Mouse (Mus musculus) common myeloid progenitor, adult 5-6 weeks (primary cell): ENCODE measurements around the gene E430018J23Rik. TPM values are rescaled to one million over a fixed set of nuclear protein-coding genes. Genes with fewer than 3 reads are reported as not detected.
"Not testable (repeated sequence)": the region's sequence is repeated elsewhere in the genome, so short reads cannot be mapped to it uniquely, and the experiment has no call there.

Experiments
- ATAC-seq: replicated peaks from 2 replicates; pipeline ENCODE4 v1.8.0; 2016; ENCODE audit warnings: low read depth, mild to moderate bottlenecking, moderate TSS enrichment, inconsistent platforms; ENCODE audit not compliant: poor library complexity, severe bottlenecking
- total RNA-seq: library from RNA; stranded (forward); fragments of 200-1000, 187-1606 nt; gene quantifications from 2 replicates; pipeline ENCODE4 v1.2.3, GENCODE M21; 2017

E430018J23Rik gene
- total RNA-seq, 1 experiment from 2014 or later: 9.7 TPM

- no peak for ATAC-seq
These were observed 48.3 kb downstream of the E430018J23Rik start for GRCm38 (mm10) chr7:127345092-127345491.

DNA sequence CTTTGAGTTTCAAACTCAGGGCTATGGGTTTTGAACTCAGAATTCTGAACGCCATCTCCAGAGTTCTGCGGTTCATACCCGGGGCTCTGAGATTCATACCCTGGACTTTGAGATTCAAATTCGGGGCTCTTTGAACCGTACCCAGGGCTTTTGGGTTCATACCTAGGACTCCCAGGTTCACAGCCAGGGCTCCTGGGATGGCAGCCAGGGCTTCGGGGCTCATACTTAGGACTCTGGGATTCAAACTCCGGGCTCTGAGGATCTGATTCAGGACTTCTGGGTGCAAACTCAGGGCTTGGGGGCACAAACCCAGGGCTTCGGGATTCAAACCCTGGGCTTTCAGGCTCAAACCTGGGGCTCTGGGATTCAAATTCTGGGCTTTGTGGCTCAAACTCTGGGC, 49.1 kb downstream of the E430018J23Rik start:
- ATAC-seq: no peak

- ATAC-seq: no peak
These were observed 49.9 kb downstream of the E430018J23Rik start for GRCm38 (mm10) chr7:127343351-127344019.

- no peak for ATAC-seq
These were observed 50.5 kb downstream of the E430018J23Rik start for GRCm38 (mm10) chr7:127342888-127343287.

DNA sequence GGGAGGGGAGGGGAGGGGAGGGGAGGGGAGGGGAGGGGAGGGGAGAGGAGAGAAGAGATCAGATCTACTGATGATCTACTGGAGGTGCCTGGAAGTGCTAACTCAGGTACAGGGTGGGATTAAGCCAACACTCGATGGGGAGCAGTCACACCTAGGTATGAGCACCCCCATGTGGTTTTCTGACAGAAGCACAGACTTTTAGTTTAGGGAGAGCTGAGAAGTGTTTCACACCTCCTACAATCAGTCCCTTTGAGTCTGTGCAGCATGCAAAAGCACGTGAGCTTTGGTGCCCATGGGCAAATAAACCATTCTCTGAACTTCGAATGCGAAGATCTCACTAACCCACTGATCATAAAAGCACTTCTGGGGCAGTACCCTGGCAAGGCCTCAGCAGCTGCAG, 51.1 kb downstream of the E430018J23Rik start:
- ATAC-seq: 0 out of 2 replicates have a peak, but pooled peaks have one; percentile 16

DNA sequence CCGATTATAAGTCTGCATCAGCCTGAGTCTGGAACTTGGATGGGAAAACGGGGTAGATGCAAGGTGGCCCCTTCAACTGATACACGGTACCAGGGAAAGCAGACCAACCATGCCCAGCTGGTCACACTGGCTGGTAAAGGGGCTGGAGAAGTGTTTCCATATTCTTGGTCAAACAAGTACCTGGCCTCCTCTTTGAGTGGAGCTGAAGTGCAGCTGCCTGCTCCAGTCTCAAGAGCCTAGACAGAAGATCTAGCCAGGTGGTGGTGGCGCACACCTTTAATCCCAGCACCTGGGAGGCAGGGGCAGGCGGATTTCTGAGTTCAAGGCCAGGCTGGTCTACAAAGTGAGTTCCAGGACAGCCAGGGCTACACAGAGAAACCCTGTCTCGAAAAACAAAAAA, 51.6 kb downstream of the E430018J23Rik start:
- ATAC-seq: not testable (repeated sequence)

GRCm38 (mm10) chr7:127341356-127341755, 52.1 kb downstream of the E430018J23Rik start:
- ATAC-seq: no peak

Other genes with a start within 250 kb of the E430018J23Rik start
- 54.9 and 73.1 TPM in 2 replicates for gene Cd2bp2, start 197.6 kb downstream of the E430018J23Rik start, total RNA-seq
- gene Tbc1d10b, start 185.2 kb downstream of the E430018J23Rik start, total RNA-seq: 24.7 and 29.1 TPM in 2 replicates
- 10.6 and 35.3 TPM in 2 replicates for gene Mylpf, start 184.7 kb downstream of the E430018J23Rik start, total RNA-seq
- 20.8 and 29.9 TPM in 2 replicates for gene Zfp553, start 160.6 kb downstream of the E430018J23Rik start, total RNA-seq
- 62.7 and 63.2 TPM in 2 replicates for gene Sept1, start 160.5 kb downstream of the E430018J23Rik start, total RNA-seq
- 6.3 and 8.9 TPM in 2 replicates for gene Zfp771, start 149.4 kb downstream of the E430018J23Rik start, total RNA-seq
- gene Dctpp1, start 132.9 kb downstream of the E430018J23Rik start, total RNA-seq: 85.1 and 88.3 TPM in 2 replicates
- gene Sephs2, start 119.6 kb downstream of the E430018J23Rik start, total RNA-seq: 99.1 and 102 TPM in 2 replicates
- gene Itgal, start 97.4 kb downstream of the E430018J23Rik start, total RNA-seq: 26.1 and 31.6 TPM in 2 replicates
- 5.1 and 6.8 TPM in 2 replicates for gene Zfp768, start 48.0 kb downstream of the E430018J23Rik start, total RNA-seq
- 5.1 and 12.0 TPM in 2 replicates for gene Zfp747, start 17.6 kb downstream of the E430018J23Rik start, total RNA-seq
- 4.8 and 7.2 TPM in 2 replicates for gene 9130019O22Rik, start 6.5 kb downstream of the E430018J23Rik start, total RNA-seq
- 9.2 and 13.0 TPM in 2 replicates for gene Zfp764, start 13.2 kb upstream of the E430018J23Rik start, total RNA-seq
- gene Zfp688, start 28.4 kb upstream of the E430018J23Rik start, total RNA-seq: 7.7 and 11.5 TPM in 2 replicates
- 3.1 and 4.8 TPM in 2 replicates for gene Zfp689, start 55.5 kb upstream of the E430018J23Rik start, total RNA-seq
- gene Prr14, start 66.0 kb upstream of the E430018J23Rik start, total RNA-seq: 19.0 and 33.8 TPM in 2 replicates
- 15.1 and 30.3 TPM in 2 replicates for gene Fbrs, start 85.6 kb upstream of the E430018J23Rik start, total RNA-seq
- 33.8 and 62.1 TPM in 2 replicates for gene Srcap, start 118.4 kb upstream of the E430018J23Rik start, total RNA-seq
- gene Gm42715, start 126.0 kb upstream of the E430018J23Rik start, total RNA-seq: 11.2 and 11.9 TPM in 2 replicates
- gene Tmem265, start 167.8 kb upstream of the E430018J23Rik start, total RNA-seq: 2.8 and 5.9 TPM in 2 replicates
- 18.3 and 31.8 TPM in 2 replicates for gene Phkg2, start 179.7 kb upstream of the E430018J23Rik start, total RNA-seq
- 0.68 and 1.1 TPM in 2 replicates for gene Ccdc189, start 195.0 kb upstream of the E430018J23Rik start, total RNA-seq
- 55.9 and 57.4 TPM in 2 replicates for gene Rnf40, start 195.1 kb upstream of the E430018J23Rik start, total RNA-seq
- 12.9 and 39.4 TPM in 2 replicates for gene Zfp629, start 222.2 kb upstream of the E430018J23Rik start, total RNA-seq